Mouse (Mus musculus) kidney, embryonic 16.5 days (tissue): ENCODE results near the gene Gm49711. TPM values are rescaled to one million over a fixed set of nuclear protein-coding genes. Genes with fewer than 3 reads are reported as not detected.

Experiments
- ATAC-seq: fragments of 200-750 bp; cut with Nextera tagmentation; 2 replicates; pipeline ENCODE4 v1.8.0; 2017; ENCODE audit warnings: moderate TSS enrichment; ENCODE audit not compliant: low FRiP score, low TSS enrichment
- H3K27ac ChIP-seq: fragments of 300-500 bp; sonication (generic); 2 replicates; pipeline ENCODE4 v1.5.1; 2014; ENCODE audit warnings: low read length
- H3K27me3 ChIP-seq: fragments of 300-500 bp; sonication (generic); 2 replicates; pipeline ENCODE4 v1.6.1; 2014; ENCODE audit warnings: low read length, control low read depth, mixed read lengths; ENCODE audit not compliant: insufficient read depth
- H3K36me3 ChIP-seq: fragments of 300-500 bp; sonication (generic); 2 replicates; pipeline ENCODE4 v1.6.1; 2014; ENCODE audit warnings: low read length, control low read depth, mixed read lengths; ENCODE audit not compliant: insufficient read depth
- H3K4me1 ChIP-seq: fragments of 300-500 bp; sonication (generic); 2 replicates; pipeline ENCODE4 v1.6.1; 2014; ENCODE audit warnings: low read length, control low read depth, mixed read lengths; ENCODE audit not compliant: insufficient read depth
- H3K4me2 ChIP-seq: fragments of 300-500 bp; sonication (generic); replicated peaks from 2 replicates; pipeline ENCODE4 v1.6.1; 2014; ENCODE audit warnings: low read depth, low read length
- H3K4me3 ChIP-seq: fragments of 300-500 bp; sonication (generic); 2 replicates; pipeline ENCODE4 v1.5.1; 2014; ENCODE audit warnings: mild to moderate bottlenecking, low read length
- H3K9ac ChIP-seq: fragments of 300-500 bp; sonication (generic); replicated peaks from 2 replicates; pipeline ENCODE4 v1.6.1; 2014; ENCODE audit warnings: low read length
- H3K9me3 ChIP-seq: fragments of 300-500 bp; sonication (generic); 2 replicates; pipeline ENCODE4 v1.6.1; 2016; ENCODE audit warnings: low read length, control low read depth
- WGBS: fragments of 180-500 bp; shearing (Covaris S2); extraction: QIAGEN DNeasy Blood & Tissue Kit; methylation state at CpG from one replicate; pipeline ENCODE4 v1.1.7; 2014; 5-methylcytosine and 5-hydroxymethylcytosine counted together
- polyA plus RNA-seq: library from polyadenylated mRNA; unstranded; fragments of >200 nt; fragmentation: Nextera tagmentation; extraction: Ambion mirVana; gene quantifications from 2 replicates; pipeline ENCODE4 v1.2.1, GENCODE M21; 2015

The Gm49711 gene
- polyA plus RNA-seq = 0.15 TPM in 1 of 2 replicates, not detected in the other

DNA sequence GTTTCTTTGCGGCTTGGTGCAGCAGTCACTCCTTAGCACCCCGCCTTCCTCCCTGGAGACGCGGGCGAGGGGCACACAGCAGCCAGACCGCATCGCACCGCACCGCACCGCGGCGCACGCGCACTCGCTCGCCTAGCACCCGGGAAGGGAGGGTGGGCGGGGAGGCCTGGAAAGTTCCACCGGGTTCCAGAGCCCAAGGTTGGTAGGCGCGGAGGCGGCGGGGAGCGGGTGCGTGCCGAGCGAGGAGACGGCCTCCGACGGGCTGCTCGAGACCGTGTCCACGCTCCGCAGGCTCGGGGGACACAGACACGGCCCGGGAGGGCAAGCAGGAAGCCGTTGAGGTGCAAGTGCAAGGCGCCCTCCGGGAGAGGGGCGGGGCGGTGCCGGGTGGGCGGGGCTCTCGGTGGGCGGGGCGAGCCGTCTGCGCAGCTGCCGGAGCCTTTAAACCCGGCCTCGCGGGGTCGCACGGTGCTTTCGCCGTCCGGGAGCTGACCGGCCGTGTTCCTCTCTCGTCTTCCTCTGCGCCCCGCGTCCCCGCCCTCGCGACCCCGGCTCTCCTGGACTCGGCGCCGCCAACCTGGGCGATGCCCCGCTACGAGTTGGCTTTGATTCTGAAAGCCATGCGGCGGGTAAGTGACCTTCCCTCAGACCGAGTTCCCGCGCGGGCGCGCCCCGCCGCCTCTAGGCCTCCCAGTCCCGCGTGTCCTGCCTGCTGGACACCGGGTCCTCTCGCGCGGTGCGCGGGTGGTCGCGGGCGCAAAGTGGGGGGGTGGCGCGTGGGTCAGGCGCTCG lies at the start of gene Gm49711, which contains the start of the genes Mrps6 and Slc5a3:
Gene Gm49711 (plus strand): TSS at position 465 of the 792 bp plus-strand sequence.
Gene Mrps6 (plus strand): TSS at position 419 of the 792 bp plus-strand sequence.
Gene Slc5a3 (plus strand): TSS at position 471 of the 792 bp plus-strand sequence.
- H3K4me3 ChIP-seq = peak within 1 kb of the TSS; percentile 91
- peak within 1 kb of the TSS; percentile 92 for H3K9ac ChIP-seq
- WGBS = under 1% methylated on average over 79 of the region's 99 CpGs
- H3K4me2 ChIP-seq = peak within 1 kb of the TSS; percentile 68
- ATAC-seq = peak; percentile 92
- peaks cover 27% of the 10 kb centered on the region for H3K4me1 ChIP-seq
- peak within 1 kb of the TSS; percentile 89 for H3K27ac ChIP-seq
- peaks cover 12% of the 10 kb centered on the region for H3K36me3 ChIP-seq
- peaks cover 8% of the 10 kb centered on the region for H3K9me3 ChIP-seq
- H3K27me3 ChIP-seq = no peaks in the 10 kb centered on the region

DNA sequence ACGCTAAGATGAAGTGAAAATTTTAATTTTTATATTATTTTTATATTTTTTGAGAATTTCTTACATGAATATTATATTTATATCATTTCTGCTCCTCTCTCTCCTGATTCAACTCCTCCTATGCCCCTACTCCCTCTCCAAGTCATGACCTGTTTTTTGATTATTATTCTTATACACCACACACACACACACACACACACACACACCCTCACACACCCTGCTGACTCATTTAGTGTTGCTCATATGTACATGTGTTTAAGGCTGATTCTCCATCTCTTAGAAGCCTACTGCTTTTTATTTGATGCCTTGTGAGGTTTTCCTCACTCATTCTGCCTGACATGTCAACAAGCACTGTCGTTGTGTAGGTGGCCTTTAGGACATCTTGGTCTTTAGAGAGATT lies 48.5 kb upstream of the Gm49711 start:
- Histone ChIP-seq H3K4me1 (no peaks in the 10 kb centered on the region), H3K9me3 (0 out of 2 replicates have a peak, but pooled peaks cover 3% of the 10 kb centered on the region), H3K27me3 (no peaks in the 10 kb centered on the region), H3K4me2 (no peak overlapping the region), H3K36me3 (no peaks in the 10 kb centered on the region), H3K9ac (no peak overlapping the region), H3K27ac (no peak overlapping the region), H3K4me3 (no peak overlapping the region)
- 94% methylated on average over 2 of the region's 2 CpGs for WGBS
- ATAC-seq = no peak

DNA sequence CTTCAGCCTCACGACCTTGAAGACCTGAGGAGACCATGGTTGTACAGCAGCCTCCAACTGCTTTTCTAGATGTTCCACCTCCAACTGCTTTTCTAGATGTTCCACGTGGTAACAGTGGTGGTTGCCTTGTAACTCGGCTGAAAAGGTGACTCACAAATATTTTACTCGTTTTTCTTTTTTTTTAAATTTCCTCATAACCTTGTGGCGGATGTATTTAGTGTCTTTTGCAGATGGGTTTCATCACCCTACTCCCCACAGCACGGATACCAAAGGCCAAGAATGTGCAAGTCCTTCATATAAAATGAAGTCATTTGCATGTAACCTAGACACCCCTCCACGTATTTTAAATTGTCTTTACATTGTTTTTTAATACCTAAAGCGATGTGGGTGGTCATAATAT lies 41.3 kb upstream of the Gm49711 start:
- ATAC-seq = no peak
- Histone ChIP-seq H3K9me3 (no peaks in the 10 kb centered on the region), H3K27me3 (no peaks in the 10 kb centered on the region), H3K4me3 (no peak overlapping the region), H3K36me3 (no peaks in the 10 kb centered on the region), H3K27ac (no peak overlapping the region), H3K4me1 (peaks cover 15% of the 10 kb centered on the region; the same call in 1 of the 2 replicates), H3K9ac (no peak overlapping the region), H3K4me2 (no peak overlapping the region)
- 68% methylated on average over 8 of the region's 8 CpGs for WGBS

DNA sequence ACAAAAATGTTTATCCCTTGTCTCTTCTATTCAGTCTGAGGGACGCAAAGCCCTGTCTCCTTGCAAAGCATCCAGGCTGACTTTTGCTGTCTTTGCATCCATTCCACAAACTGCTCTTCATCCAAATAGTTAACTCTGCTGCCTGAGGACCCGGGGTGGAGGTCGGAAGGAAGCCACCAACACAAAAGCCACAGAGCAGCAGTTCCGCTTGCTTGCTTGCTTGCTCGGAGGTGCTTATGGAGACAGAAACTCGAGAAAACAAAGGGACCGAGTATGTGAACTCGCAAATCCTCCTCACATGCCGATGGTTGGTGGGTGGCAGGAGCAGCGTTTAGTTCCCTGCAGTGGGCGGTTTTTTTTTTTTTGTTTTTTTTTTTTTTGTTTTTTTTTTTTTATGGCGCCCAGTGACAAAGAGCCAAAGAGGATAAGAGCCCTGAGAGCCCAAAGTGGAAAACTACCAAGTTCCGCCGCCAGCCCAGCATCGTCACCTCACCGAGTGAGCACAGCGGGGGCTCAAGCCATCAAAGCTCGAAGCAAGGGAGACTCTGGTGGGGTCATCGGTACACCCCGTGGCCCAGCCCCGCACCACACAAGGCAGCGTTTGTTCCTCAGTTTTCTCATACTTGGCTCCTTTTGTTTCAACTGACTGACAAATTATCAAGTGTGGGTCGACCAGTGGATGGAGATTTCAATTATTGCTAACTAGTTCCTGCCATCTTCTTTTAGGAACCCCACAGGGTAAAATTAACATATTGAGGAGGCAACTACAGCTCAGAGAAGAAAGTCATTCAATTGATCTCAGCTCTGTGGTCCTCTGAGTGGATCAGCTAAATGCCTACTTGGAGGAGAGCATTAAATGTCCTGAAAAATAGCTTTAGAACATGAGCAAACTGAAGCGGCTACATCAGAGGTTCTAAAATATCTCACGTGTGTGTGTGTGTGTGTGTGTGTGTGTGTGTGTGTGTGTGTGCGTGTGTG lies 38.7 kb upstream of the Gm49711 start:
- peak; percentile 49; the same call in 1 of the 2 replicates for ATAC-seq
- Histone ChIP-seq H3K27ac (peak overlapping the region; percentile 84), H3K4me2 (peak overlapping the region; percentile 51), H3K9me3 (no peaks in the 10 kb centered on the region), H3K4me3 (peak overlapping the region; percentile 37), H3K4me1 (peaks cover 19% of the 10 kb centered on the region), H3K36me3 (no peaks in the 10 kb centered on the region), H3K9ac (peak overlapping the region; percentile 58), H3K27me3 (no peaks in the 10 kb centered on the region)
- 7% methylated on average over 26 of the region's 26 CpGs for WGBS

DNA sequence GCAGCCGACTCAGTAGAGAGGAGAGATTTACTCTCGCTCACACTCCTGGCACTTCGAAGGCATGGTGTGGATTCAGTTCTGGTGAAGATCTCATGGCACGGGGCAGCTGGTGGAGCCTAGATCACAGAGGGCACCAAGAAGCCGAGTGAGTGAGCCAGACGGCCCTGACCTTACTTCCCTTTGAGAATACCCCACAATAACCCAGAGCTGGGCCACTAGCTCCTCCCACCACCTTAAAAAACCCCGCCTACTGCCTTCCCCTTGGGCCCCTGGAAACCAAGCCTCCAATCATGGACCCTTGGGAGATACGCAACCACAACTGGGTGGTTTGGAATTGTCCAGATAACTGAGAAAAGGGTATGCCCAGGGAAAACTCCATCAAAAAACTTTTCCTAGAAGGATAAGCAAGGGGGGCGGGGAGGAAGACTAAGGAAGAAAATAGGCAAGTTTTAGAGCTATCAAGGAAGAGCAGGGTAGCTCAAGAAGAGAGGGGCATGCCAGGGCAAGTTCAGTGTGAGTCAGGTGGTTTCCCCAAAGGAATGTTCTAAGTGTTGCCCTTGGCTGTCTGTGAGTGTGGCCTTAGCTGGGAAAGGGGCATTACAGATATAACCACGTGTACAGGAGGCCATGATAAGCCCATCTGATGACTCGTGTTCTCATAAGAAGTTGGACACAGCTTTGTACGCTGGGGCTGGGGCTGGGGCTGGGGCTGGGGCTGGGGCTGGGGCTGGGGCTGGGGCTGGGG lies 36.3 kb upstream of the Gm49711 start:
- no peak for ATAC-seq
- WGBS = 77% methylated on average over 12 of the region's 12 CpGs
- Histone ChIP-seq H3K4me2 (no peak overlapping the region), H3K4me3 (no peak overlapping the region), H3K9ac (no peak overlapping the region), H3K36me3 (no peaks in the 10 kb centered on the region), H3K9me3 (no peaks in the 10 kb centered on the region), H3K4me1 (peaks cover 19% of the 10 kb centered on the region), H3K27me3 (no peaks in the 10 kb centered on the region), H3K27ac (no peak overlapping the region)

DNA sequence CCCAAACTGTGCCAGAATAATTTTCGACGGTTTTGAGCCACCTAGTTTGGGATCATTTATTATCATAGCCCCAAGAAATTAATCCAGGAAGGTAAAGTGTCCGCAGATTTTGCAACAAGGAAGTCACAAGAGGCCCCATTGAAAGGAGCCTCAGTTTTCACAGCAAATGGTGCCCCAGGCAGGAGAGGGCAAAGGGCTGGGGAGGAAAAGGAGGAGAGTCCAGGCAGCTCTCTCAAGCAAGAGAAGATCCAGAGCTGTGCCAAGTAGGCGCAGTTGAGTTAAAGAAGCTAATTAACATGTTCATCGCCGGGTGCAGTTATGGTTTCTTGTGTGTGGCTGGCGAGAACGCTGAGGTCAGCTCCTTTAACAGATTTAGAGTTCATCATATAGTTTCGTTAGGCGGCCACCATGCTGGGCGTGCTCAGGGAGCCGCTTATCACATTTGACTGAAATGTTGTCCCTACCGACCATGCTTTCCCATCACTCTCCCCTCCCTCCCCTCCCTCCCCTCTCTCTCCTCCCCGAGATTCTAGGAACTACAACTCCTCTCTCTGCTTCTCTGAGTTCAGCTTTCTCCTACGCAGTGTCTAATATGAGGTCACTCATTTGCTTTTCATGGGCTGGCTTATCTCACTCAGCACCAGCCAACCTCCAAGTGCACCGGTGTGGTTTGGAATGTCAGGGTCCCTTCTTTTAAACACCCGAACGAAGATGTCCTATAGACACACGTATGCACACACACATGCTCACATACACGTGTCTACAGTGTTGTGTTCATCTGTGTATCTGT lies 35.4 kb upstream of the Gm49711 start:
- Histone ChIP-seq H3K4me1 (peaks cover 19% of the 10 kb centered on the region), H3K9ac (no peak overlapping the region), H3K4me3 (no peak overlapping the region), H3K27ac (no peak overlapping the region), H3K27me3 (no peaks in the 10 kb centered on the region), H3K9me3 (no peaks in the 10 kb centered on the region), H3K36me3 (no peaks in the 10 kb centered on the region), H3K4me2 (no peak overlapping the region)
- ATAC-seq = no peak
- 69% methylated on average over 20 of the region's 20 CpGs for WGBS

DNA sequence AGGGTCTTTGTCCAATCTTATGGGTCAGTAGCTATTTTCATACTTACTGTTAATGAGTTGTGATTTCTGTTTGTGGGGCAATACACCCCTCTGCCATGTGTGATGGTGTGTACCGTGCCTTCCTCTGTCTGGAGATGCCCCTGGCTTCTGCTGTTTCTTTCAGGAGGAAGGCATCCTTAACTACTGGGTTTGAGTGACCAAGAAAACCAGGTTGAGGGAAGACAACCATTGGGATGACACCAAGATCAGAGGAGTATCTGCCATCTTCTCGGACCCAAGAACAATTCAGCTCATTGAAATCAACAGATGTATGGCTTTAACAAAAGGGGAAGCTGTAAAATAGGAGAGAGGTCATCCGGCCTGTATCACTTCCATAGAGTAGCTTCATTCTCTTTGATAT lies 24.8 kb upstream of the Gm49711 start:
- 87% methylated on average over 3 of the region's 3 CpGs for WGBS
- no peak for ATAC-seq

DNA sequence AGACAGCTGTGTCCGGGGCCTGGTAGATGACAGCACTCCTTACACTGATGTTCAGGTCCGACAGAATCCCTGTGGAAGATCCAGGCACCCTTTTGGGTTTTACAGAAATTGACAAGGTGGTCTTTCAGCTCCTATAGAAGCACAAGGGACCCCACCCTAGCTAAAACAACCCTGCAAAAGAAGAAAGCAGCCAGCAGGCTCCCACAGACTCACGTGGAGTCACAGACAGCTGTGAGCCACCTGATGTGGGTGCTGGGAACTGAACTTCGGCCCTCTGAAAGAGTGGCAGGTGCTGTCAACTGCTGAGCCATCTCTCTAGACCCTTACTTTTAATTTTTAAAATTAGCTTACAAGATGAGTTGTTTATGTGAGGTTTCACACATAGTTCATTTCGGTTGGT lies 23.4 kb upstream of the Gm49711 start:
- Histone ChIP-seq H3K27ac (no peak overlapping the region), H3K36me3 (no peaks in the 10 kb centered on the region), H3K9me3 (no peaks in the 10 kb centered on the region; the same call in 1 of the 2 replicates), H3K4me2 (no peak overlapping the region), H3K9ac (no peak overlapping the region), H3K27me3 (no peaks in the 10 kb centered on the region), H3K4me1 (peaks cover 5% of the 10 kb centered on the region; the same call in 1 of the 2 replicates), H3K4me3 (no peak overlapping the region)
- WGBS = 76% methylated on average over 5 of the region's 5 CpGs
- no peak for ATAC-seq

More for the DNA sequence above, 24.8 kb upstream of the Gm49711 start:
- Histone ChIP-seq H3K27me3 (no peaks in the 10 kb centered on the region), H3K9me3 (no peaks in the 10 kb centered on the region), H3K36me3 (no peaks in the 10 kb centered on the region), H3K4me1 (peaks cover 5% of the 10 kb centered on the region; the same call in 1 of the 2 replicates), H3K4me3 (no peak overlapping the region), H3K4me2 (no peak overlapping the region), H3K27ac (no peak overlapping the region), H3K9ac (no peak overlapping the region)
